Mouse (Mus musculus) cortical plate, adult 2 months (tissue): Measurements from ENCODE around the gene Hdac9. TPM values are rescaled to one million over a fixed set of nuclear protein-coding genes. Genes with fewer than 3 reads are reported as not detected.

ENCODE experiments used
- H3K27ac ChIP-seq: fragments of 200-500 bp; 2 replicates; pipeline ENCODE4 v1.5.1; 2012; ENCODE audit warnings: low read length, control low read depth, inconsistent platforms; ENCODE audit not compliant: insufficient read depth
- H3K4me1 ChIP-seq: fragments of 200-500 bp; 2 replicates; pipeline ENCODE4 v1.6.1; 2011; ENCODE audit warnings: low read length; ENCODE audit not compliant: control insufficient read depth, insufficient read depth
- H3K4me3 ChIP-seq: fragments of 200-500 bp; 2 replicates; pipeline ENCODE4 v1.5.1; 2011; ENCODE audit warnings: mild to moderate bottlenecking, low read length, control low read depth; ENCODE audit not compliant: insufficient read depth
- CTCF ChIP-seq: fragments of 200-500 bp; IDR thresholded peaks from 2 replicates; pipeline ENCODE4 v1.5.1; 2011; ENCODE audit warnings: mild to moderate bottlenecking, control low read depth, low read length; ENCODE audit not compliant: insufficient read depth; ENCODE audit errors: extremely low read depth
- POLR2A ChIP-seq: fragments of 200-500 bp; IDR thresholded peaks from 2 replicates; pipeline ENCODE4 v1.6.1; 2011; ENCODE audit warnings: mild to moderate bottlenecking, low read length, control low read depth; ENCODE audit not compliant: insufficient read depth; ENCODE audit errors: extremely low read depth
- polyA plus RNA-seq: library from polyadenylated mRNA; depleted of rRNA; stranded (reverse); fragments of >200 nt; gene quantifications from 2 replicates; pipeline ENCODE4 v1.2.3, GENCODE M21; 2012

Gene Hdac9
- polyA plus RNA-seq, 1 experiment: 23.8 TPM

DNA sequence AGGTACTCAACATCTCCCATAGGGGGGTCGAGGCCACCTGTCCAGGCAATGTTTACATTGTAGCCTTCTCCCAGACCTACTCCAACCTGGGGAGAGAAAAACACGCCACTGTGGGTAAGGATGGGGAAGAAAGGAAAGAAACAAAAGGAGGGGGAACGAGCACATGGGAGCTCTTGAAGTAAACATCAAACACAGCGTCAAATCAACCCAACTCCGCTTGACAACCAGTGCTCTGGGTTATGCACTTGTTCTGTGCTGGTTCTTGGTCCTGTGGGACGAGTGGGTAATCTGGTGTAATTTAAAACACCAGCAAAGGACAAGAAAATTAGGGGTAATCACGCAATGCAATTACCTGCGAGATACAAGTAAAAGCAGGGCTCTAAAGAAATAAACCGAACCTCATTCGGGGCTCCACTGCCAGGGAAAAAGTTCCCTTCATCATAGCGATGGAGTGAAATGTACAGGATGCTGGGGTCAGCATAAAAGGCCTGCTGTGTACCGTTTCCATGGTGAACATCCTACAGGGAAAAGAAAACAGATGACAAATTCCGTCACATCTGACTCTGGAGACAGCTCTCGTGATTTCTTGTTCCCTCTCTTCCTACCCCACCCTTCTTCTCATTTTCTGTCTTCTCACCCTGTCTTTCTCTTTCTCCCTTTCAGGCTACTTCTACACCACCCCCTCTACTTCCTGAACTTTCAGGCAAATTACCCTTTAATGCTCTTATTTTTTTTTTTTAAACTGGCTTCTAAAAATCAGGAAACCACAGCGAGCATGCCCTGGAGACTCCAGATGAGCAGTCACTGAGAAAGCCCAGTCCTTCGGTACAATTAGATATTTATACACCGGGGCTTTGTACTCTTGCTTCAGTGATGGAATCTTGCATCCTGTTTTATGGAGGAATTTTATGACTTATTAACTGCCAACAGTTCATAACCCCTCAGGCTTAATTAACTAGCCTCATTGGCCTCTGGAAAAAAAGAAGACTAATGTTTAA is 701.6 kb downstream of the Hdac9 start:
- no peak overlapping the region for H3K27ac ChIP-seq
- no peak overlapping the region for H3K4me3 ChIP-seq
- no peaks in the 10 kb centered on the region for H3K4me1 ChIP-seq
- TF ChIP-seq CTCF: no peak
- no peak for TF ChIP-seq POLR2A

DNA sequence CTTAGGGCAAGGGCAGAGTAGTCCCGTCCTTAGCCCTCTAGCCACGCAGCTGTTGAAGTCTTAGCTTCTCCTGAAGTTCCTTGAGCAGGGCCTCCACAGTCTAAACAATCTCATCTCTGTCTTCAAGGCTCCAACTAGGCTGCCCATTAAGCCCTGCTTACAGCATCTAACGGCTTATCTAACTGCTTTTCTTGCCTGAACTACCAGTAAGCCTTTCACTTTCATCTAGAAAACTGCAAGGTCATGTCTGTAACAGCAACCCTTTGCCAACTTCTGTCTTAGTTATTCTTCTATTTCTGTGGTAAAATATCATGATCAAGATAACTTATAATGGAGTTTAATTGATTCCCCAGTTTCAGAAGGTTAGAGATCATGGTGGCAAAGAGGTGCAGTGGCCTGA is 704.7 kb downstream of the Hdac9 start:
- TF ChIP-seq CTCF: no peak
- TF ChIP-seq POLR2A: no peak

DNA sequence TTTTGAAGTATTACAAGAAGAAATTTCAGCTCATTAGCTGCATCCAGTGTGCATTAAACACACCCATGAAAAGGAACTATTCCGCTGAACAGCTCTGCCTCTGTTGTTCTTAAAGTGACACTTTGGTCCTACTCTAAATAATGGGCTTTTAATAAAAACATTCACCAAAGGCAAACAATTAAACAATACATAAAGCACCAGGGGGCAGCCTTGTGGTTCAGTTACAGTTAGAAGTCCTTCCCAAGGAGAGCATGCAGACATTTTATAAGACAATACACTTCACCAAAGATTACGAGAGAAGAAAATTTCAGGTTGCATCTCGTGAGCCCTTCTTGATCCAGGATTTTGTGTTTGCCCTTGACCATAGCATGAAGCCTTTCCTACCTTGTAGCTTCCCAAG is 715.4 kb downstream of the Hdac9 start:
- H3K27ac ChIP-seq: no peak overlapping the region
- no peak overlapping the region for H3K4me3 ChIP-seq
- no peaks in the 10 kb centered on the region for H3K4me1 ChIP-seq
- TF ChIP-seq POLR2A (no peak), CTCF (no peak)

More for the DNA sequence above, 704.7 kb downstream of the Hdac9 start:
- Histone ChIP-seq H3K27ac (no peak overlapping the region), H3K4me3 (no peak overlapping the region), H3K4me1 (no peaks in the 10 kb centered on the region)

DNA sequence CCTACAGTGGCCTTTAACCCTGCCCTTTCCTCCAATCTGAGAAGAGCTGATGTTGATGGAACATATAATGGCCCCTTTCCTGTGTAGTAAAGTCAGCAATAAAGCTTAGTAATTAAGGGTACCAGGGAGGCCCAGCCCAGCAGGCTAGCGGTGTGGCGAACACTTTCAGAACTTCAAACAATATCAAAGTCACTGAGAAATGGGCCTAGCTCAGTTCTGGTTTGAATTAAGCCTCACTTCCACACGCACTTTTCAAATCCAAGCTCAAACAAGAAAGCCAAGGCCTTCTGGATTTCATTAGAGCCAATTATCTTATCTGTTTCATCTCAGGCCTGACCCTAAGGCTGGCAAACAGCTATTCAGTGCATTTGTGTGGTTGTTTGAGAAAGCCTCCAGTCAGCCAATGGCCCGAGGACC is 716.9 kb downstream of the Hdac9 start:
- H3K27ac ChIP-seq: no peak overlapping the region
- no peaks in the 10 kb centered on the region for H3K4me1 ChIP-seq
- no peak overlapping the region for H3K4me3 ChIP-seq
- TF ChIP-seq CTCF (no peak), POLR2A (no peak)

DNA sequence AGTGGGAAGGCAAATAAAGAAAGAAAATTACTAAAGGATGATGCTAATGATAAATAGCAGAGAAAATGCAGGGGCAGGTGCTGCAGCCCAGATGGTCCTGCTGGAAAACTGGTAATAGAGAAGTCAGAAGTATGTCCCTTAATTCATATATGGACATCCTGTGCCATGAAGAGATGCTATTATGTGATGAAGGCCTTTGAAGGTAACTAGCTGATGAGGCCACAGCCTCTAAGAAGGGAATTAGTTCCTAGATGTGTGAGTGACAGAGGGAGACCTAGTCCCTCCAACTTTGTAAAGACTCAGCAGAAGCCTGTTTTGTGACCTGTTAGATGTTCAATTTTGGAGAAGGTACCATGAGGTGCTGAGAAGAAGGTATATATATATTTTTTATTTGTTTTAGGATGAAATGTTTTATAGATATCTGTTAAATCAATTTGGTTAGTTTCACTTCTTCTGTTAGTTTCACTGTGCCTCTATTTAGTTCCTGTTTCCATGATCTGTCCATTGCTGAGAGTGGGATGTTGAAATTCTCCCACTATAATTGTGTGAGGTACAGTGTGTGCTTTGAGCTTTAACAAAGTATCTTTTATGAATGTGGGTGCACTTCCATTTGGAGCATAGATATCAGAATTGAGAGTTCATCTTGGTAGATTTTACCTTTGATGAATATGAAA is 721.6 kb downstream of the Hdac9 start:
- Histone ChIP-seq H3K27ac (no peak overlapping the region), H3K4me1 (no peaks in the 10 kb centered on the region), H3K4me3 (no peak overlapping the region)
- TF ChIP-seq CTCF (no peak), POLR2A (no peak)

DNA sequence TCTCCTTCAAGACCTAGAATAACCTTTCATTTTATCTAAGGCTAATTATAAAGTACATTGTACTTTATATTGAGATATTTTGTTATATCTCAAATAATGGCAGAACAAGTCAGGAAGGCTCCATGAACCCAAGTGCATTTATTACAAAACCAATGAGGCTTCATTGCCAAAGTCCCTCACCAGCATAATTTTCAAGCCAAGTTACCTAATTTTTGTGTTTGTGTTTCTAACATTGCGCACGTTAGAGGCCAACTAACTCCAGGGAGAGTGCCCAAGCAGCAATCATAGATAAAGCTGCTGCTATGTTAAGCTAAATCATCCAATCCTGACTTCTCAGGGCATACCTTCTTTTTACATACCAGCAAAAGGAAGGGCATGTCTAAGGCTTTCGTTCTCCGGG is 722.8 kb downstream of the Hdac9 start:
- Histone ChIP-seq H3K4me1 (no peaks in the 10 kb centered on the region), H3K4me3 (no peak overlapping the region), H3K27ac (no peak overlapping the region)
- TF ChIP-seq POLR2A: no peak
- TF ChIP-seq CTCF: no peak

DNA sequence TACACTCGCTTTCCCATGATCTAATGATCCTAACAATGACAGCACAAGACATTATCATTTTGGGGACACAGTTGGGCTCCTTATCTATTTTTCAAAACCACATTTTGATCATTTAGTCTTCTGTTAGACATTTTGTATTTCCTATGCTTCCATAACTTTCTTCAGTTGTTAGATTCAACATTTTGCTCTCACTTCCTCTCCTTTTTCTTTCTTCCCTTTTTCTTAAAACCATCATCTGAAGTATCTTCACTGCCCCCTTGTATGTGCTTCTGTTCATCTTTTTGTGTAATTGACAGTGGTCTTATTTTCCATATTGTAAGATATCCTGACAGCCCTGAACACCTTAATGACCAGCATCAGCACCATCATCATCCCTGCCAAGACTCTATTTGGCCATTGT is 725.6 kb downstream of the Hdac9 start:
- Histone ChIP-seq H3K27ac (no peak overlapping the region), H3K4me1 (no peaks in the 10 kb centered on the region), H3K4me3 (no peak overlapping the region)
- TF ChIP-seq POLR2A: no peak
- no peak for TF ChIP-seq CTCF

DNA sequence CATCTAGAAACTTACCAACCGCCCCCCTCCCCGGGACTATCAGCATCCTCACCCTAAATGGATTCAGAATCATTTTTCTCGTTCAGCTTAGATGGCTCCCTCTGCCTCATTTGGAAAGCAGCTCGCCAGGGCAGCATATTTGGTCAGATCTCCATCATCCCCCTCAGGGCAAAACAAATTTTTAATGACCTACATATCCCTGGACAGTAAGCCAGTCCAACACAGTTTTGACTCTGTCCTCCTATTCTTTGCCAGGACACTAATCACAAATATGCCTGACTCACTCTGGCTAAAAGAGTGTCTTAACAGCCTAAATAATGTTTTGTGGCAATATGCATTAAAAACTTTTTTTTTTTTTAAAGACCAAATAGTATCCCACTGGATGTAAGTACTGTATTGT is 738.0 kb downstream of the Hdac9 start:
- Histone ChIP-seq H3K4me1 (no peaks in the 10 kb centered on the region), H3K27ac (no peak overlapping the region), H3K4me3 (no peak overlapping the region)
- TF ChIP-seq POLR2A: no peak
- TF ChIP-seq CTCF: no peak

DNA sequence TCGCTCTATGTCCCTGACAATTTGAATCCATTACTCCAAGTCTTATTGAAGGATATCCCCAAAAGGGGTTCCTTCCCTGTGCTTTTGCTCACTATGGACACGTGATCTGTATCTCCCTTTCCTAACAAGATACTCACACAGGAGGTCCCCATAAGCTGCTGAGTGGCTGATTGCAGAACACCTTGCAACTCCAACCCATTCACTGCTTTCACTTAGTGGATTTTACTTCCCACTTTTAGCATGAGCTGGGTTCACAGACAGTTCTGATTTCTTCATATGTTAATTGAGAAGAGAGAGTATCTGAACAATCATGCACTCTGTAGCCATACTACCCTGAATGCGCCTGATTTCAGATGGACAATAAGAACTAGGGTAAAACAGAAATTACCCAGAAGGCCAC is 740.1 kb downstream of the Hdac9 start:
- no peak overlapping the region for H3K4me3 ChIP-seq
- TF ChIP-seq CTCF (no peak), POLR2A (no peak)

DNA sequence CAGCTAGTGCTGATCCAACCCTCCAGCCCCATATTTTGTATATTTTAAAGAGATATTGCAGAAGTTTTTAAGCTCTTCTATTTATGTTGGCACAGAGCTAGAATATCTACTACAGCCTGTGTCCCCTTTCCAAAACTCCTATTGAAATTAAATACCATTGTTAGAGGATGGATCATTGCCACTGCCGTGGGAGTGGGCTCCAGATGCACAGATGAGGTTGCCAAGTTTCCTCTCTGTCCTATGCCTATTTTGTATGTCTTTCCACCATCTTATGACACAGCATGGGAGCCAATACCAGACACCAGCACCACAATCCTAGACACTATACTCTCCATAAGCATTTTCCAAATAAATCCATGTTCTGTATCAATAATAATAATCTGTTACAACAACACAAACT is 743.9 kb downstream of the Hdac9 start:
- TF ChIP-seq CTCF (no peak), POLR2A (no peak)

More for the DNA sequence above, 740.1 kb downstream of the Hdac9 start:
- H3K4me1 ChIP-seq: no peaks in the 10 kb centered on the region
- H3K27ac ChIP-seq: no peak overlapping the region

More for the DNA sequence above, 743.9 kb downstream of the Hdac9 start:
- no peak overlapping the region for H3K27ac ChIP-seq
- H3K4me1 ChIP-seq: no peaks in the 10 kb centered on the region
- H3K4me3 ChIP-seq: no peak overlapping the region
